Mouse (Mus musculus): ENCODE data around the gene Nfatc2. TPM values are rescaled to one million over a fixed set of nuclear protein-coding genes. Genes with fewer than 3 reads are reported as not detected.
A peak's percentile ranks its signal among the peaks of the same experiment; 100 is the strongest.

Nfatc2 gene
- total RNA-seq (2021): 1 to 10 TPM; 6.5 to 7.5 TPM
- long read RNA-seq, experiment 1, partial matches to known transcripts: 1 of 7 reads
- long read RNA-seq, experiment 1, other reads (novel, unspliced or antisense): 4 of 7 reads
- long read RNA-seq, experiment 2, partial matches to known transcripts: 2 of 5 reads
- long read RNA-seq, experiment 2, other reads (novel, unspliced or antisense): 2 of 5 reads

DNA sequence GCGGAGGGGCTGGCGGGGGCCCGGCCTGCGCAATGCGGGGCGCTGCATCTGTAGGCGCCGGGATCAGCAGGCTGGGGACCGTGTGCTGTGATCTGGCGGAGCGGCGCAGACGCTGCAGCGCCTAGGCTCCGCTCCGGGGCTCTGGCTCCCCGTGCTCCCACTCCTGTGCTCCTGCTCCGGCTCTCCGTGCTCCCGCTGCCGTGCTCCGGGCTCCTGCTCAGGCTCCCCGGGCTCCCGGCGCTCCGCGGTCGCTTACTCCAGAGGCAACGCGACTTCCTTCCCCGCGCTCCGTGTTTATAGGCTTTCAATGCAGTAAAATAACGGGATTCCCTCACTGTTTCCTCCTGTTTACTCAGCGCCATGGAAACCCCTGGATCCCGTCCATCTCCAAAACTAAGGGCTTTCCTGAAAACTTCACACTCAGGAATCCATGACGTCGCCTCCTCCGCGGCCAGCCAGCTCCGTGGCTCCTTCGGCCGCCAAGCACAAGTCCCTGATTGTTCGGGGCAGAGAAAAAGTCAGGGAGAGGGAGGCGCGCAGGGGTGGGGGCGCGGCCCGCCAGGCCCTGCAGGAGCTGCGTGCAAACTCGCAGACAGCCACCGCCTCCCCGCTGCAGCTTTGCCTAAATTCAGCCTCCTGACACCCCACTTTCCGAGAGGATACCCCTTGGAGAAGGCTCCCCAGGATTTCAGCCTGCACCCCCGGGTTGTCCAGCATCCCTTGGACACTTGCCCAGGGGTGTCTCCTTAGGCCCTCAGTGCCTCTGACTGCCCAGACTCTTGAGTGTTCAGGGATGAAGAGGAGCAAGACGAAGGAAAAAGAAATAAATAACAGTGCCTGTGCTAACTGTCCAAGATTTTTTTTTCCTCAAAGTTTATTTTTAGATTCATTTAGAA is at the start of gene Nfatc2:
TSS of gene Nfatc2 (minus strand) at position 167 of the 896 bp plus-strand sequence.
- DNase-seq: peak; percentile 88
- intact Hi-C loops (cut with DNase I; ENCODE audit: low total_unique reads): no loop called here

DNA sequence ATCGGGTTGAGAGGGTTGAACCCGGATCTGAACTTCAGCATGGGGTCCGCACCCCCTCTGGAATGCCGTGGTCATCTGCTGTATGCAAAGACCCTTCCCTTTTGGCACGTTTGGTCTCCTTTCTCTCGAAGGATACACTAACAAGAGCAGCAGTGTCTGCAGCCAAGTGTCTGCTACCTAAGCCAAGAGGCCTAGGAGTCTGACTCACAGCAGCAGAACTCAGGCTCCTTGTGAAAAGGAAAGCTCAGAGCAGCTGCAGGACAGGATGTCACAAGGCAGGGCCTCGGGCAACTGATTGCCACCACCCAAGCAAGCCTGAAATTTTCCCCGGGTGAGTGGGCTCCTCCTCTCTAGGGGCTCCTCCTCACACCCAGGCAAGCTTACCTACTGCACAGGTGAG is 46.7 kb upstream of the Nfatc2 start:
- intact Hi-C loops (cut with DNase I; ENCODE audit: low total_unique reads): loop anchor here (10.0 kb wide), 1 partner anchor 373 kb away; no protein-coding TSS in a partner anchor

DNA sequence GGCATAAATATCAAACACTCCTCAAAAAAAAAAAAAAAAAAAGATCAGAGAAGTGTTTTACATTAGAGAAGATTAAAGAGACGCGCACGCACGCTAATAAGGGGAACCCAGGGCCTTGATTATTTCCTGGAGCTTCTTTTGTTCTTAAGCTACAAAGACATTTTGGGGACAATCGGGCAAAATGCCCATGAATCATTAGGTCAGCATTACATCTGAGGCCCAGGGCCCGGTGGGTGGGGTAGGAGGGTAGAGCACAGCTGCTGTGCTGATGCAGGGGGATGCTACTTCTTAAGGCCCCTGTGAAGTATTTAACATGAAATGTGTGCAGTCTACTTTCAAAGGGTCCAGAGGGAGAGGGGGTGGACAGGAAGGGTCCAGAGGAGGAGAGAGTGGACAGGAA is 43.4 kb upstream of the Nfatc2 start:
- intact Hi-C loops (cut with DNase I; ENCODE audit: low total_unique reads): loop anchor here (10.0 kb wide), 1 partner anchor 370 kb away; no protein-coding TSS in a partner anchor

More for the DNA sequence above, 46.7 kb upstream of the Nfatc2 start:
- DNase-seq: no peak

DNA sequence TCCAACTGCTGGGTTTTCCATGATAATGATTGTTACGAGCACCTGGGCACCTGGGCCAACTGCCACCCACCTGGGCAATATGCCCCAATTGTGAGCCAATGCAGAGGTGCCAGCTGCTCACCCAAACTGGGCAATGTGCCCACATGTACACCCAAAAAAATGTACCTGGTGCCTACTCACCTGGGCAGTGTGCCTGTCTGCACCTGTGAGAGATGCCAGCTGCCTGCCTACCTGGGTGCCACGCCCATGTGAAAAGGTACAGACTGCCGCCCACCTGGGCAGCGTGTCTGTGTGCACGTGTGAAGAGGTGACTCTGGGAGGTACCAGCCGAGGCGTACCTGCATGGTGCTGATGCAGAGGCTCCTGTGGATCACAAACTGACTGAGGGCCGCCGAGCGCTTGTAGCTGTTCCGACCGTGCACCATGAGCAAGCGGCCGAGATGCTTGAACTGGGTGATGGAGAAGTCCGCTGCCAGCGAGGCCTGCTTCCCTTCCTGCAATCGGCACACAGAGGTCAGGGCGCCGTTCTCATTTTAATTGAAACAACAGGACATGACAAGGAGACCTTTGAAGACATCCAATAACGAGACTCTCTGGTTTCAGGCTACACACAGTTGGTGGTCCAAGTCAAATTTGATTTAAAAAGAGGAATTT is 42.2 kb upstream of the Nfatc2 start:
- DNase-seq: no peak
- intact Hi-C loops (cut with DNase I; ENCODE audit: low total_unique reads): loop anchor here (10.0 kb wide), 1 partner anchor 369 kb away; no protein-coding TSS in a partner anchor

More for the DNA sequence above, 43.4 kb upstream of the Nfatc2 start:
- no peak for DNase-seq

DNA sequence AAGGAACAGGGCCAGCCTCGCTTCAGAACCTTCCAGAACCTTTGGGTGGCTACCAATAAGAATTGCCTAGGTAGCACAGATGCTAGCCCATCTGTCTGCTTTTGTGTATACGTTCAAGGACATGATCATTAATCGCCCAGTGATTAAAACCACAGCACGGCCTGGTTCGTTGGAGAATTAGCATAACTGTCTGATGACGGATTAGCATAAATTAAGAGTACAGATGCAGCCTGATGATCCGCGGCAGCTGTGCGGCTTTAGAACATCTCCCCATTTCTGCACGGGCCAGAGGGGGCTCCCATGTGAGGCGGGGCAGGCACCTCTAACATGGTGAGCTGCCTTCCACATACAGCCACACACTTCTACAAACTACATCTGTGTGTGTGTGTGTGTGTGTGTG is 40.7 kb upstream of the Nfatc2 start:
- DNase-seq: no peak
- intact Hi-C loops (cut with DNase I; ENCODE audit: low total_unique reads): loop anchor here (10.0 kb wide), 1 partner anchor 367 kb away; no protein-coding TSS in a partner anchor

DNA sequence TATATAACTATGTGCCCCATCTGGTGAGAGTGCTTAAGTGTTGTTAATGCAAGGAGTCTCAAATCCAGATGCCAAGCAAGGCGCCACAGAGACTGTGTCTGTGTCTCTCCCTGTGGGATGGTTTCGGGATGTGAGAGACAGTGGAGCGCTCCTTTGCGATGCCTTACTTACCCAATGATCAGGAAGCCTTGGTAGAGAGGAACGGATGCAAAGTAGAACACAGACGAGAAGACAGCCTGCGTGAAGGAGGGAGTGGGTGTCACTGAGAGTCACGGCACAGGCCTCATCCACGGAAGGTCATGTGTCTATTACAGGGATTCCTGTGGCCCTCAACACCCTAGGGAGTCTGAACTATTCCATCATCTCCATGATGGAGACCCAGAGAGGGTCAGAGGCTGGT is 39.0 kb upstream of the Nfatc2 start:
- intact Hi-C loops (cut with DNase I; ENCODE audit: low total_unique reads): loop anchor here (10.0 kb wide), 1 partner anchor 366 kb away; no protein-coding TSS in a partner anchor
- no peak for DNase-seq

DNA sequence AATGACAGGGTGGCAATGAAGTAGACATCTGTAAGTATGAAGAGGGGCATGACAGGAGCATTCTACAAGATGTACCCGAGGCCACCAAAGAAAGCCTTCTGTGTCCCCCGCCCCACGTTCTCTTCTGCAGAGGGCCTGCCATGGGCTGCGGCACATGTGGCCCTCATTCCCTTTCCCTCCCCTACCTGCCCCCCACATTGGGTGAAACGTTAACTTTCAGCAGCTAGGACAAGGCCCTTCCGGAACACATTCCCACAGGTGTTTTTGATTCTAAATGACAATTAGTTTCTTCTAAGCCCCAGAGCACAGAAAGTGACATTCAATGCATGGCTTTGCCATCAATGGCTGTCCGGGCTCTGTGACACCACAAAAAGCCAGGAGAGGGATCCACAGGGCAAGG is 33.4 kb upstream of the Nfatc2 start:
- DNase-seq: no peak
- intact Hi-C loops (cut with DNase I; ENCODE audit: low total_unique reads): loop anchor here (10.0 kb wide), 1 partner anchor 380 kb away; no protein-coding TSS in a partner anchor

DNA sequence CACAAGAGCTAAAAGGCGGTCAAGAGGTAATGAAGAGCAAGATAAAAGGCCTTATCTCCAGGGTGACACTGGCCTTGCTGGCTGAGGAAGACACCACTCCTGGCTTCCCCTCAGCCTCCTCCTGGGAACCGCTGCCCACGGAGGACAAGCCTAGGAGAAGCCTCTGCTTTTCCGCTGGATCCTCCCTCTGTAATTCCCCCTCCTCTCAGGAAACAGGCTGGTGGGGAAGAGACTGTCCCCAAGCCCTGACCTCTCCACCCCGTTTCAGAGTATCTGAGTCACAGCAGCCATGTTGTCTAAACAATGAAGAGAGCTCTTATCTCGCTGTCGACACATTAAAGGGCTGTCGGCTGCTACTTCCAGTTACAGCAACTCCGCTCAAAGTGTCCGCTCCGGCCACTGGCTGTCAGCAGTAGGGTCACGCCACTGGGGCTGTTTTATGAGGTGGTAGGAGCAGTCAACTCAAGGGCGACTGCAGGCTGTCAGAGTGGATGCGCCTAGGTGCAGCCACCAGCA is 31.9 kb upstream of the Nfatc2 start:
- no peak for DNase-seq
- intact Hi-C loops (cut with DNase I; ENCODE audit: low total_unique reads): loop anchor here (10.0 kb wide), 1 partner anchor 379 kb away; no protein-coding TSS in a partner anchor

DNA sequence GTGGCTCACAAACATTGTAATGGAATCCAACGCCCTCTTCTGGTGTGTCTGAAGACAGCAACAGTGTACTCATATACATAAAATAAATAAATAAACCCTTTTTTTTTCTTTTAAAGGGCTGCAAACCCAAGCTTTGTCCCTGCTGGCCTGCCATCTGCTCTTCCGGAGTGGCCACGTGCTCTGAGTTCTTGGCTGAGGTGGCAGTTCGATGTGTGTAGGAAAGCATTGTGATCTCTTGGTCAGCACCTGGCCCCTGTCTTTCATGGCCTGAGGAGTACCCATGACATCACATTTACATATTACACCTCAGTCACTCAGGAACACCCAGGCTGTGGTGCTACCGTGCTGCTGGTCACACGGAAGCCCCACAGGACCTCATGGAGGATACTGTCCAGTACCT is 31.1 kb upstream of the Nfatc2 start:
- intact Hi-C loops (cut with DNase I; ENCODE audit: low total_unique reads): loop anchor here (10.0 kb wide), 1 partner anchor 378 kb away; no protein-coding TSS in a partner anchor
- DNase-seq: no peak

DNA sequence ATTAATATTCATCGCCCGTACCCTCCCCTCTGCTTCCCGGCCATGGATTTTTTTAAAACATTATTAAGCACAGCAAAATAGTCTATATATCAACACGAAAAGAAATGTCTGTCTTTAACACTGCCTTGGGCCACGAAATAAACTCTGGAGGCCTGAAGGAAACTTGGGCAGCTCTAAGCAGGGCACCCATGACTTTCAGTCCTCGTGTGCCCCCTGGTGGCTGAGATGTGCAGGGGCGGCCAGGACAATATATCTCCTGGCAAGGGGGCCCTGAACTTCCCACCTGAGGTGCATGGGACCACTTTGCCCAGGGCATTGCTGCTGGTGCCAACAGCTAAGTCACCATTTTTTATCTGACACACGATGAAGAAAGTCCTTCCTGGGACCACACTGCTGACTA is 27.3 kb upstream of the Nfatc2 start:
- intact Hi-C loops (cut with DNase I; ENCODE audit: low total_unique reads): no loop called here
- peak; percentile 84 for DNase-seq

DNA sequence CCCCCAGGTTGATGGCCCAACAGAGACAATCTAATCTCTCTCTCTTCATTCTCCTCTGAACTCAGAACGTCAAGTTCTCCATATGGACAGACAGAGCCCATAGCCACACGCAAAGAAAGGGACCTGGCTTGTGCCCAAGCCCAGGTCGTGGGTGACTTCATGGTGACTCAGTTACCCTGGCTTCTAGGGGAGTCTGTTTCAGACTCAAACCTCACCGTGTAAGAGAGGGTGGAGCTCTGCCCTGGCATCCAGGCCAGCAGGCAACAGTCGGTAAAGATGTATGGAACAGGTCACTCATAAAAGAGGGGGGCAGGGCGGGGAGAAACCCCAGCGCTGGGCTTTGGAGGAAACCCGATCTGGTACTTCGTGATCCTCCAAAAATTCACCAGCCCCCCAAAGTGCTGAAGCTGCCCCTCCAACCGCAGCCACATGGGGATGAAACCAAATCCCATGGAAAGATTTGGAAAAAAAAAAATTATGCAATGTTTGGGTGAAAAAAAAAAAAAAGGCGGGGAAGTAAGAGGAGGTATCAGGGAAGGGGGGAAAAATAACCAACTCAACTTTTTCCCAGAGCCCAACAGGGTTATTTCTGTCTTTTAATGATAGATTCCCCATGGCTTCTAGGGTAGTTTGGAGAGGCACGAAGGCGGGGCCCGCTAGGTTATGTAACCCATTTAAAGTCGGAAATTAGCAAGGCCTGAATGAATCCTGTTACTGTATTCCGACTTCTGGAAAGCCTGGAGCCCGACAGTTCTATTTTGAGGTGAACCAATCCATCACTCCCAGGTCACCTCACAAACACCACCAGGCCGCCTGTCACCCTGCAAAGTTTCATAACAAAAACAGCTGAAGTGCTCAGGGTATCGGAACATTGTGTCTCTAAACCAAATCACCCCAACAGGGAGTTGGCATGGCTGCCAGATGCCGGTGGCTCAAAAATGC is 26.6 kb upstream of the Nfatc2 start:
- DNase-seq: no peak
- intact Hi-C loops (cut with DNase I; ENCODE audit: low total_unique reads): no loop called here

DNA sequence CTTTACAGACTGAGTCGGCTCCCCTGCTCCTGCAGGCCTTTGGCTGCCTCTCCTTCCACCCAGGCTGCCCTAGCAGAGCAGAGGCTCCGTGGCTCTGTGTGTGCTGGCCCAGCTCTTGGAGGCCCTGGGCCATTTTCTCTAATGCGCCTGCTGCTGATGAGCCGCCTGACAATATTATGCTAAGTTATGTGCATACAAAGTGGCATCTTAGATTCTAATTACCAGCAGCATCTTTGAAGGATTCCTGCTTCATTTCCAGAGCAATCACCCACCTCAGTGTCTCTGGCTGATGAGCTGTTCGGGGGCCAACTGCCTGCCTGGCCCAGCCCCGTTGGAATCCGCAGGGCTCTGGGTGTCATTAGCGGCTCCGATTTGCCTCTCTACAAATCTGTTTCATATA is 24.9 kb upstream of the Nfatc2 start:
- intact Hi-C loops (cut with DNase I; ENCODE audit: low total_unique reads): no loop called here
- DNase-seq: no peak

DNA sequence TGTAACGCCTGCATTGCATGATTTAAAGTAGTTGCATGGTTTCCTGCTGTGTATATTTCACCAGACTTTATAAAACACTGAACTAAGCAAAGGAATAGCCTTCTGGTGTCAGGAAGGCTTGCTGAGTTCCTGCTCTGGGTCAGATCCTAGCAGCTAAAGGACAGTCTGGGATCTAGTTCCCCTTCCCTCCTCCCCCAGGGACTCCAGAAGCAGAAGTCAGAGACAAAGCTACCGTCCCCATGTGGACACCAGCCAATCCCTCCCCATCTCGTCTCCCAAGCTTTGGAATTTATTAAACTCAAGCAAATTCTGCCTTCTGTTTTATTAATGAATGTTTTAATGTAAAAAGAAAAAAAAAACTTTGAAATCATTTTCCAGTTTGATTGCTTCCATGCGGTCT is 23.6 kb upstream of the Nfatc2 start:
- intact Hi-C loops (cut with DNase I; ENCODE audit: low total_unique reads): no loop called here
- DNase-seq: no peak

DNA sequence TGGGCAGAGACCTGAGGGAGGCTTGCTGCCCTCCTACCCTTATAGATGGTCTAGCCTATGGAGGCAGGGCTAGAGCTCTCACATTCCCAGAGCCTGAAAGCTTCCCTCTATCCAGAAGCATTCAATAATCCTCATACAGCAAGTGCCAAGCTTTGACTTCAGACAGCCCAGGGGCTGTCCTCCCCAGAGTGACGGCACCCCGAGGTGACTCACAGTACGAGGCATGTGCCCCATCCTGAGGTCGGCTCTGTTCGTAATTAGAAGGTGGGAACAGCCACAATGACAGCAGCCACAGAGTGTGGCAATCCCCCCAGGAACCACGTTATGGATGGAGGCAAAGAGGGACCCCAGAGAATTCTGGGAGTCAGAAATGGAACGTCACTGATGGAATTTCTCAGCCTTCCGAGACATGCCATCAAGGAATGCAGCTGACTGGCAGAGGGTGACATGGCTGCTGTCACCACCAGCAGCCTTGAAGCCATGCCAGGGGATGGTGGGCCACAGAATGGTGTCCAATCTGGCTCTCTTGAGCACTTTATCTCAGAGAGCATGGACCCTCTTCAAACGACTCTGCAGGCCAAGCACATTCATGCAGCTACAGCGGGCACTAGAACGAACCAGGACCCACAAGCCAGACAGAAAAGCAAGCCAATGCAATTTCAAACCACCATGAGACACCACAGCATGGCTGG is 19.8 kb upstream of the Nfatc2 start:
- DNase-seq: no peak
- intact Hi-C loops (cut with DNase I; ENCODE audit: low total_unique reads): no loop called here

DNA sequence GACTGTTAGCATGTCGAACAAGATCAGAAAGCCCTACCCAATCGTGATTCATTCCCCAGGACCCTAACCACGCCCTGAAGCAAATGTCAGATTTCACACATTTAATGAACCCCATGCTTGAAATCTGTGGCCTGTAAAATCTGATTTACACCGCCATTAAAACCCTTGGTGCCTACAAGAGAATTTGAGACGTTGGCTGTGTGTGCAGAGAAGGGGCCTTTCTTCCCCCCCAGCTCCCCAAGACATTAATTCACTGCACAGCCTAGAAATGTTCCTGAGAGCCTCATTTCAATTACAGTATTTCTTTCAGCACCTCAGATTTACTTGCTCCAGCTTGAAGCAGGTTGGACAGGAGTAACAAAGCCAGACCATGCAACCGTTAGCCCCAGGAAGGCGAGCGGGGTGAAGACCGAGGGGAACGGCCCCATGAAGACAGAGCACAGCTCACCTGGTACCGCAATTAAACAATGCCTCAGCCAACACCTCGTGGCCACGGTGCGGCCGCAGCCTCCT is 16.8 kb upstream of the Nfatc2 start:
- intact Hi-C loops (cut with DNase I; ENCODE audit: low total_unique reads): no loop called here
- DNase-seq: no peak

DNA sequence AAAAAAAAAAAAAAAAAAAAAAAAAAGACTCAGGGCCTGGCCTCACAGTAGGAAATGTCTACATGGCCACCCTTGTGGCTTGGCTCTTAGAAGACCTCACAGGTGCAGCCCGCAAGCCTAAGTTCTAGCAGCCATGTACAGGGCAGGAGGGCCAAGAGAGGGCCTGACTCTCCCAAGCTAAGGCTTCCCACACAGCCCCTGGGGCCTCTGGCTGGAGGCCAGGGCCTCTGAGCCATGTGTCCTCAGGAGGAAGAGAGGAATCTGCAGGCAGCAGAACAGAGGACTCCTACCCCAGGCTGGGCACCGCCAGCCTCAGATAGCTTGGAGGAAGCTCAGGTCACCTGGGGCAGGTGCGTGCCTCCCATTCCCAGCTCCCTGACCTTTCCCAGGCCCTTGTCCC is 13.7 kb upstream of the Nfatc2 start:
- intact Hi-C loops (cut with DNase I; ENCODE audit: low total_unique reads): no loop called here
- no peak for DNase-seq

DNA sequence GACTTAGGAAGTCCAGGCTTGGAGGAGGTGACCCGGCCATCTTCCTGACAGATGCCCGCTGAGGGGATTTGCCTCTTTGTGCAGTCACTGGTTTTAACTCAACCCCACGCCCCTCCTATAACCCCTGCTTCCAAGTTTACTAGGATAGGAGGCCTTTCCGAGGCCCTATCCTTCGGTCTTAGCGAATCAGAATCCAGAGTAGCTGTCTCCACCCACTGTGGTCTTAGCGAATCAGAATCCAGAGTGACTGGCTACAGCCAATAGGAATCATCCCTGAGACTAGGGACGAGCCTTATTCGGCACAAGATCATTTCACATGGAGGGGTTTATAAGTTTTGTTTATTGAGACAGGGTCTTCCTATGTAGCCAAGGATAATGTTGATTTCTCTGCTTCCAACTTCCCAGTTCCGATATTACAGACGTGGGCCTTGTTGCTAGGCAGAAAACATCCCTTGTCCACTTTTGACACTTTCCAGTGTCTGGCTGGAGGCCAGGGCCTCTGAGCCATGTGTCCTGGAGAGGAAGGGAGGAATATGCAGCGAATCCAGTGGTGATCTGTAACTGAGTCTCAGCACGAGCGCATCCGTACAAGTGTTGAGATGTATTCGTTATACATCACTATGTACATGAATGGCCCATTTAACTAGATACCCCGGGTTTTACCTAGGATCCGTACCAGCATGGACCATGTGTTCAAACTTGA is 12.9 kb upstream of the Nfatc2 start:
- intact Hi-C loops (cut with DNase I; ENCODE audit: low total_unique reads): no loop called here
- peak; percentile 32 for DNase-seq

Data from gastrocnemius, postnatal 14 days (tissue).